Mouse (Mus musculus) inflammation-experienced regulatory T-cells (primary cell): Measurements from ENCODE around the gene Arhgap19. TPM values are rescaled to one million over a fixed set of nuclear protein-coding genes. Genes with fewer than 3 reads are reported as not detected.

ENCODE experiments used
- polyA plus RNA-seq, 2 experiments: library from polyadenylated mRNA; unstranded; fragments of 100-300 nt; shearing (Covaris generic); gene quantifications; one replicate each; pipeline ENCODE4 v1.2.1; 2017

Arhgap19 gene
- polyA plus RNA-seq, result 1 to 10 TPM; 2.8 to 3.6 TPM

GRCm38 (mm10) chr19:41801742-41802369 is at the start of gene Arhgap19:
Gene Arhgap19 (minus strand): TSS chr19:41802047.

GRCm38 (mm10) chr19:41847992-41848851 is 46.4 kb upstream of the Arhgap19 start, which contains the start of gene Frat2:
Gene Frat2 (minus strand): TSS chr19:41848132.

GRCm38 (mm10) chr19:41829381-41830105 is 27.7 kb upstream of the Arhgap19 start, which contains the start of gene Frat1:
Gene Frat1 (plus strand): TSS chr19:41829970.

GRCm38 (mm10) chr19:41743396-41743795 is 58.5 kb downstream of the Arhgap19 start, which contains the start of gene Slit1:
Gene Slit1 (minus strand): TSS chr19:41743665.

Other genes with a start within 250 kb of the Arhgap19 start
- gene Gm340, start 219.7 kb downstream of the Arhgap19 start, polyA plus RNA-seq, result 1 to 10 TPM; 2.7 to 4.6 TPM
- gene Slit1, start 58.4 kb downstream of the Arhgap19 start, polyA plus RNA-seq, result under 1 TPM; 0.22 to 0.83 TPM
- gene Frat1, start 27.9 kb upstream of the Arhgap19 start, polyA plus RNA-seq, result 1 to 10 TPM; 2.3 to 3.8 TPM
- gene Frat2, start 46.1 kb upstream of the Arhgap19 start, polyA plus RNA-seq, result 10 to 100 TPM; 19.6 to 22.9 TPM
- gene Rrp12, start 94.1 kb upstream of the Arhgap19 start, polyA plus RNA-seq, result 10 to 100 TPM; 13.5 to 20.8 TPM
- gene Pgam1, start 109.9 kb upstream of the Arhgap19 start, polyA plus RNA-seq, result 100 to 1,000 TPM; 125 to 133 TPM
- 10 to 100 TPM; 66.3 to 84.4 TPM for gene Exosc1, start 131.4 kb upstream of the Arhgap19 start, polyA plus RNA-seq
- 10 to 100 TPM; 56.1 to 71.6 TPM for gene Zdhhc16, start 131.4 kb upstream of the Arhgap19 start, polyA plus RNA-seq
- gene Mms19, start 179.1 kb upstream of the Arhgap19 start, polyA plus RNA-seq, result 10 to 100 TPM; 73.3 to 75.2 TPM
- gene Ubtd1, start 179.7 kb upstream of the Arhgap19 start, polyA plus RNA-seq, result 1 to 10 TPM; 6.4 to 9.0 TPM
- under 1 TPM in 1 of 2 experiments, not detected in 1; 0.26 TPM for gene Ankrd2, start 234.0 kb upstream of the Arhgap19 start, polyA plus RNA-seq
- under 1 TPM; 0.36 to 0.37 TPM for gene Hoga1, start 243.6 kb upstream of the Arhgap19 start, polyA plus RNA-seq